Mouse (Mus musculus) ES-Bruce4 (cell line): Measurements from ENCODE around the gene Ccdc159.

ENCODE experiments used
- CTCF ChIP-seq: IDR thresholded peaks from one replicate; pipeline ENCODE4 v1.8.1; 2011; ENCODE audit warnings: low read depth, low read length
- EP300 ChIP-seq: IDR thresholded peaks from 2 replicates; pipeline ENCODE4 v1.6.1; 2011; ENCODE audit warnings: low read depth, low read length; ENCODE audit not compliant: insufficient read depth
- POLR2A ChIP-seq: IDR thresholded peaks from one replicate; pipeline ENCODE4 v1.8.1; 2011; ENCODE audit warnings: low read length; ENCODE audit not compliant: insufficient read depth

GRCm38 (mm10) chr9:21901223-21901820 lies 25.9 kb upstream of the Ccdc159 start:
- TF ChIP-seq POLR2A = no peak
- TF ChIP-seq CTCF = no peak
- no peak for TF ChIP-seq EP300
